ENCODE assay signal across 8 mouse cellular contexts in genomic region chr19:16049646-16050045, GRCm38 (mm10).
DNase-seq lines count a peak whose midpoint lies in the region; ATAC-seq and TF ChIP-seq lines count a peak whose summit lies in the region.

No protein-coding gene starts in this region.

- DNase-seq in gastrocnemius, adult 2 months = no peak
- DNase-seq in gastrocnemius, adult 8-10 months (ENCODE audit: low spot score in 2 of 2) = no peak
- no peak for DNase-seq in spleen, adult 2 months (ENCODE audit: low read depth in 1 of 2, low spot score in 2 of 2)
- DNase-seq in spleen, postnatal 10 days (ENCODE audit: low spot score in 2 of 2) = no peak
- no peak for DNase-seq in thymus, adult 2 months
- no peak for DNase-seq in cerebellum, adult 9-11 months
- DNase-seq in gastrocnemius, postnatal 10 days = no peak

- peak overlapping the region; percentile 79 for H3K27ac ChIP-seq in gastrocnemius, adult 2 months
- no peak overlapping the region for H3K27ac ChIP-seq in spleen, adult 2 months (ENCODE audit: insufficient read depth, low read length)
- H3K27ac ChIP-seq in liver, embryonic 15.5 days (replicated peaks) = no peak overlapping the region
- no peak overlapping the region for H3K27ac ChIP-seq in thymus, adult 2 months (ENCODE audit: control insufficient read depth, insufficient read depth, low read length)

- no peak overlapping the region for H3K9ac ChIP-seq in liver, embryonic 15.5 days

- H3K4me2 ChIP-seq in liver, embryonic 15.5 days = peak overlapping the region; percentile 52; the same call in 1 of the 2 replicates

- H3K4me3 ChIP-seq in gastrocnemius, adult 2 months = peak overlapping the region; percentile 70
- peak overlapping the region; percentile 19; the same call in 1 of the 2 replicates for H3K4me3 ChIP-seq in spleen, adult 2 months (ENCODE audit: extremely low read depth, insufficient read depth, insufficient read length)
- no peak overlapping the region for H3K4me3 ChIP-seq in liver, embryonic 15.5 days (replicated peaks)
- no peak overlapping the region for H3K4me3 ChIP-seq in thymus, adult 2 months (ENCODE audit: control insufficient read depth, insufficient read depth, low read length)

- no peak for TF ChIP-seq CTCF in gastrocnemius, adult 2 months (IDR thresholded peaks at IDR 0.05)
- TF ChIP-seq CTCF in spleen, adult 2 months (IDR thresholded peaks at IDR 0.05; ENCODE audit: extremely low read depth, insufficient read depth, insufficient read length, insufficient replicate concordance) = no peak
- no peak for TF ChIP-seq CTCF in thymus, adult 2 months (IDR thresholded peaks at IDR 0.05; ENCODE audit: borderline replicate concordance, control insufficient read depth, extremely low read depth, insufficient read depth, low read length, poor library complexity)

- no peaks in the 10 kb centered on the region for H3K27me3 ChIP-seq in spleen, adult 2 months (ENCODE audit: control insufficient read depth, insufficient read depth, low read length)
- H3K27me3 ChIP-seq in liver, embryonic 15.5 days = no peaks in the 10 kb centered on the region
- H3K27me3 ChIP-seq in thymus, adult 2 months (ENCODE audit: control insufficient read depth, insufficient read depth, low read length) = no peaks in the 10 kb centered on the region

- WGBS in spleen, adult 2 months = 26% methylated on average over 3 of the region's 3 CpGs
- 40% methylated on average over 3 of the region's 3 CpGs for WGBS in liver, embryonic 15.5 days (ENCODE audit: insufficient replicate concordance)
- WGBS in thymus, adult 2 months = 32% methylated on average over 3 of the region's 3 CpGs

- H3K4me1 ChIP-seq in spleen, adult 2 months (ENCODE audit: control insufficient read depth, insufficient read depth, insufficient read length) = no peaks in the 10 kb centered on the region
- no peaks in the 10 kb centered on the region; the same call in 1 of the 2 replicates for H3K4me1 ChIP-seq in liver, embryonic 15.5 days (replicated peaks)
- peaks cover 4% of the 10 kb centered on the region for H3K4me1 ChIP-seq in thymus, adult 2 months (replicated peaks; ENCODE audit: control insufficient read depth, insufficient read depth, low read length)

- intact Hi-C loops in gastrocnemius, adult 2 months (cut with DNase I) = no loop called here

- TF ChIP-seq POLR2A in spleen, adult 2 months (IDR thresholded peaks at IDR 0.05; ENCODE audit: low read depth, low read length) = no peak
- no peak for TF ChIP-seq POLR2A in thymus, adult 2 months (IDR thresholded peaks at IDR 0.05; ENCODE audit: control insufficient read depth, extremely low read depth, insufficient read depth, low read length, poor library complexity)

- H3K9me3 ChIP-seq in liver, embryonic 15.5 days (replicated peaks) = no peaks in the 10 kb centered on the region

- ATAC-seq in liver, embryonic 15.5 days (ENCODE audit: insufficient read depth) = no peak

- no peaks in the 10 kb centered on the region for H3K36me3 ChIP-seq in spleen, adult 2 months (ENCODE audit: control insufficient read depth, insufficient read depth, low read length)
- no peaks in the 10 kb centered on the region for H3K36me3 ChIP-seq in liver, embryonic 15.5 days (replicated peaks)
- no peaks in the 10 kb centered on the region for H3K36me3 ChIP-seq in thymus, adult 2 months (ENCODE audit: control insufficient read depth, insufficient read depth, low read length)

Comparison
In these comparisons a context has a peak if more than half of its experiments do, and no peak if none do; other contexts are left out.
1. H3K4me3 ChIP-seq: peak in gastrocnemius, adult 2 months (single experiment) and spleen, adult 2 months (single experiment); none in liver, embryonic 15.5 days (single experiment) and thymus, adult 2 months (single experiment).